10 mouse cellular contexts compared by ENCODE assay signal in genomic region chr7:73553160-73553559, GRCm38 (mm10). TPM values are rescaled to one million over a fixed set of nuclear protein-coding genes. Genes with fewer than 3 reads are reported as not detected.
DNase-seq lines count a peak whose midpoint lies in the region; ATAC-seq and TF ChIP-seq lines count a peak whose summit lies in the region.
"Had no signal": no experiment of that assay in that cellular context is flagged by ENCODE, and none has a peak within 500 bp of the region (broad histone marks: within the 10 kb centered on the region; RNA-seq: fewer than 3 reads in every experiment).

No protein-coding gene starts in this region.

- H3K4me3 ChIP-seq in heart, adult 2 months: peak overlapping the region; percentile 84
- no peak overlapping the region for H3K4me3 ChIP-seq in lung, postnatal 0 days (ENCODE audit: low read depth, low read length)
- 0 out of 2 replicates have a peak overlapping the region, but pooled peaks have one; percentile 13 for H3K4me3 ChIP-seq in hindbrain, embryonic 15.5 days
- peak overlapping the region; percentile 20 for H3K4me3 ChIP-seq in neural tube, embryonic 13.5 days

- 2% methylated on average over 2 of the region's 2 CpGs for WGBS in heart, adult 2 months
- 33% methylated on average over 2 of the region's 2 CpGs for WGBS in lung, postnatal 0 days
- WGBS in hindbrain, embryonic 15.5 days: 46% methylated on average over 2 of the region's 2 CpGs
- WGBS in neural tube, embryonic 13.5 days: 58% methylated on average over 2 of the region's 2 CpGs

- no peaks in the 10 kb centered on the region for H3K27me3 ChIP-seq in heart, adult 2 months (ENCODE audit: control insufficient read depth, insufficient read depth, low read length)
- no peaks in the 10 kb centered on the region for H3K27me3 ChIP-seq in lung, postnatal 0 days (replicated peaks; ENCODE audit: insufficient read depth, low read length)
- no peaks in the 10 kb centered on the region for H3K27me3 ChIP-seq in hindbrain, embryonic 15.5 days
- no peaks in the 10 kb centered on the region for H3K27me3 ChIP-seq in neural tube, embryonic 13.5 days
- H3K27me3 ChIP-seq: limb, embryonic 15.5 days had no signal

- H3K79me2 ChIP-seq in heart, adult 2 months (replicated peaks; ENCODE audit: control insufficient read depth, insufficient read depth, low read length): peaks cover 5% of the 10 kb centered on the region

- no peak for TF ChIP-seq CTCF in heart, adult 2 months (IDR thresholded peaks at IDR 0.05)
- TF ChIP-seq CTCF in lung, postnatal 0 days (IDR thresholded peaks at IDR 0.05): no peak

- peak overlapping the region; percentile 32; the same call in 1 of the 2 replicates for H3K27ac ChIP-seq in heart, adult 2 months
- H3K27ac ChIP-seq in lung, postnatal 0 days (ENCODE audit: low read length): no peak overlapping the region
- no peak overlapping the region for H3K27ac ChIP-seq in hindbrain, embryonic 15.5 days (replicated peaks)
- no peak overlapping the region for H3K27ac ChIP-seq in neural tube, embryonic 13.5 days (replicated peaks)

- H3K36me3 ChIP-seq in heart, adult 2 months (ENCODE audit: control insufficient read depth, insufficient read depth, low read length): peaks cover 40% of the 10 kb centered on the region
- peaks cover 10% of the 10 kb centered on the region; the same call in 1 of the 2 replicates for H3K36me3 ChIP-seq in lung, postnatal 0 days (ENCODE audit: insufficient read depth, low read length)
- H3K36me3 ChIP-seq in hindbrain, embryonic 15.5 days: peaks cover 12% of the 10 kb centered on the region
- peaks cover 20% of the 10 kb centered on the region for H3K36me3 ChIP-seq in neural tube, embryonic 13.5 days

- no peak for DNase-seq in heart, adult 2 months
- DNase-seq in heart, postnatal 36 days: no peak
- no peak for DNase-seq in lung, postnatal 0 days (ENCODE audit: low spot score)
- no peak for DNase-seq in lung, postnatal 10 days
- no peak for DNase-seq in adrenal gland, adult (ENCODE audit: inconsistent age in 2 of 2, low spot score in 1 of 2)
- no peak for DNase-seq in adrenal gland, adult 2 months
- DNase-seq: gastrocnemius, postnatal 25 days had no signal

- intact Hi-C loops in heart, adult 2 months (cut with DNase I): no loop called here
- intact Hi-C loops in heart, postnatal 36 days (cut with DNase I): no loop called here

- peak overlapping the region; percentile 47; the same call in 1 of the 2 replicates for H3K4me2 ChIP-seq in lung, postnatal 0 days (replicated peaks; ENCODE audit: low read depth, low read length)
- peak overlapping the region; percentile 44 for H3K4me2 ChIP-seq in hindbrain, embryonic 15.5 days
- H3K4me2 ChIP-seq in neural tube, embryonic 13.5 days: peak overlapping the region; percentile 49

- peaks cover 8% of the 10 kb centered on the region for H3K4me1 ChIP-seq in heart, adult 2 months (ENCODE audit: control insufficient read depth, insufficient read depth, low read length)
- peaks cover 5% of the 10 kb centered on the region; the same call in 1 of the 2 replicates for H3K4me1 ChIP-seq in lung, postnatal 0 days (ENCODE audit: insufficient read depth, low read depth, low read length)
- H3K4me1 ChIP-seq in hindbrain, embryonic 15.5 days (replicated peaks): peaks cover 21% of the 10 kb centered on the region
- H3K4me1 ChIP-seq in neural tube, embryonic 13.5 days (replicated peaks): peaks cover 25% of the 10 kb centered on the region

- no peak overlapping the region for H3K9ac ChIP-seq in heart, adult 2 months (ENCODE audit: low read depth, low read length)
- H3K9ac ChIP-seq in lung, postnatal 0 days (replicated peaks; ENCODE audit: low read depth): no peak overlapping the region
- no peak overlapping the region for H3K9ac ChIP-seq in hindbrain, embryonic 15.5 days
- H3K9ac ChIP-seq in neural tube, embryonic 13.5 days: no peak overlapping the region
- H3K9ac ChIP-seq: limb, embryonic 15.5 days had no signal

- ATAC-seq in lung, postnatal 0 days: no peak
- no peak for ATAC-seq in hindbrain, embryonic 15.5 days (ENCODE audit: low FRiP score, low read depth)
- no peak for ATAC-seq in neural tube, embryonic 13.5 days (ENCODE audit: low read depth)

- TF ChIP-seq EP300 in heart, adult 2 months (IDR thresholded peaks at IDR 0.05; ENCODE audit: insufficient read depth, low read depth, low read length): no peak
- TF ChIP-seq EP300 in lung, postnatal 0 days (IDR thresholded peaks at IDR 0.05): no peak

- no peaks in the 10 kb centered on the region for H3K9me3 ChIP-seq in lung, postnatal 0 days (ENCODE audit: low read length)
- no peaks in the 10 kb centered on the region for H3K9me3 ChIP-seq in hindbrain, embryonic 15.5 days
- peaks cover 4% of the 10 kb centered on the region; the same call in 1 of the 2 replicates for H3K9me3 ChIP-seq in neural tube, embryonic 13.5 days
- H3K9me3 ChIP-seq: limb, embryonic 15.5 days had no signal

- TF ChIP-seq POLR2A in heart, adult 2 months (IDR thresholded peaks at IDR 0.05; ENCODE audit: insufficient read depth, low read depth, low read length): no peak

RNA-seq across cellular contexts. Expression of gene Chd2, which starts 11.5 kb away (rescaled TPM):
- total RNA-seq in heart, adult 2 months (2021): 10 to 100 TPM; 38.1 to 43.3 TPM
- 32.9 and 38.0 TPM in 2 replicates for polyA plus RNA-seq in heart, adult 2 months (2012; rRNA removed)
- total RNA-seq in heart, postnatal 36 days (2021): 10 to 100 TPM; 49.0 to 52.1 TPM
- polyA plus RNA-seq in lung, postnatal 0 days (2015; fragmentation: Nextera tagmentation; extraction: Ambion mirVana): 38.0 and 39.9 TPM in 2 replicates
- polyA plus RNA-seq in hindbrain, embryonic 15.5 days (2015; fragmentation: Nextera tagmentation; extraction: Ambion mirVana): 34.9 and 37.2 TPM in 2 replicates
- polyA plus RNA-seq in neural tube, embryonic 13.5 days (2015; fragmentation: Nextera tagmentation; extraction: Ambion mirVana): 34.6 and 45.5 TPM in 2 replicates
- total RNA-seq in adrenal gland, adult 2 months (2021): 10 to 100 TPM; 28.3 to 45.9 TPM
- polyA plus RNA-seq in adrenal gland, adult 2 months (2012; rRNA removed): 11.1 and 12.9 TPM in 2 replicates
